Mouse (Mus musculus): ENCODE data around the gene Catspere2. TPM values are rescaled to one million over a fixed set of nuclear protein-coding genes. Genes with fewer than 3 reads are reported as not detected.
"Not testable (repeated sequence)": the region's sequence is repeated elsewhere in the genome, so short reads cannot be mapped to it uniquely, and the experiment has no call there.

The Catspere2 gene
- polyA plus RNA-seq (2015; fragmentation: Nextera tagmentation; extraction: Ambion mirVana): not detected in 2 replicates

DNA sequence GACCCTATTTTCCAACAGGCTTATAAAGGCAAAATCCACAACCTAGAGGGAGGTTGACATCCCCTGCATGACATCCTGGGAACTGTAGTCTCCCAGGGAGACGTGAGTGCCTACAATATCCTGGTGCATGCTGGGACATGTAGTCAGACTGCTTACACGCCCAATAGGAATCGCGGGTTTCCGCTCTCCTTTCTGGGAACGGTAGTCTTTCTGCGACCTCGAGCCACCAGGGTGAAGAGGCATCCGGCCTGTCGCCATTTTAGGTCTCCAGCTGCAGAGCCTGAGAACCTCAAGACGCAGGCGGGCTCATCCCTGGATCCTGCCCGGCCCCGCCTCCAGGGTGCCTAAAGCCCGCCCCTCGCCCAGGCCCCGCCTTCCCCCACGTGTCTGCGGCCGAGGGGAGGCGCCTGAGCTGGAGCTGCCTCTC is at the start of gene Catspere2:
Catspere2 (plus strand) TSS at position 400 of the 427 bp plus-strand sequence.
- not testable (repeated sequence) for H3K9me3 ChIP-seq (replicated peaks; ENCODE audit: control insufficient read depth, low read length); H3K36me3 ChIP-seq (ENCODE audit: control insufficient read depth, insufficient read depth); H3K4me1 ChIP-seq (ENCODE audit: control insufficient read depth, low read depth, low read length); H3K27me3 ChIP-seq (ENCODE audit: control insufficient read depth, insufficient read depth, low read depth, low read length); H3K27ac ChIP-seq (ENCODE audit: low read length)
- H3K4me2 ChIP-seq (ENCODE audit: low read depth, low read length): peak within 1 kb of the TSS; percentile 73
- peak; percentile 95 for ATAC-seq (ENCODE audit: low read depth)
- peak within 1 kb of the TSS; percentile 50; the same call in 1 of the 2 replicates for H3K9ac ChIP-seq (ENCODE audit: low read depth, low read length)
- under 1% methylated on average over 21 of the region's 21 CpGs for WGBS (ENCODE audit: insufficient replicate concordance)
- H3K4me3 ChIP-seq (ENCODE audit: low read depth, low read length): peak within 1 kb of the TSS; percentile 60

DNA sequence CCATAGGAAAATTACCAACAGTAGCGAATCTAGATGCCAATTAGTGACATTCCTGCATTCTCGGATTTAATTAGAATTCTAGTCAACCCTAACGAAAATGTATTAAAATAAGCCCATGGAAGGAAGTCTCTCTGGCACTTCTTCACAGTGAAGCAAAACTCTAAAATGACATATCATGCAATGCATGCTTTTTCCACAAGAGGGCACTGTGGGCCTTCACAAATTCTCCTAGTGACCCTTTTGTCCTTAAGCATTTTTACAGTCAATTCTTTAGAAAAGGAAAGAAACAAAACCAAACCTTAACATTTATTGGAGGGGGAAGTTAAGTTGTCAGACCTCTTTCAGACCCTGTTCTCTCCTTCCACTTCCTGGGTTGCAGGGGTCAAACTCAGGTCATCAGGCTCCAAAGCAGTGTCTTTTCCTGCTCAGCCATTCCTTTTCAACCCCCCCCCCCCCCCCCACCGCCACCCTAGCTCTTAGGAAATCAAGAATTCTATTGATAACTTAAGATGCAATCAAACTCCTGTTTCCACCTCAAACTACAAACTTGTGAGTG is 42.7 kb upstream of the Catspere2 start:
- not testable (repeated sequence) for H3K4me2 ChIP-seq (ENCODE audit: low read depth, low read length); H3K4me3 ChIP-seq (ENCODE audit: low read depth, low read length); H3K4me1 ChIP-seq (ENCODE audit: control insufficient read depth, low read depth, low read length); H3K27me3 ChIP-seq (ENCODE audit: control insufficient read depth, insufficient read depth, low read depth, low read length); H3K9me3 ChIP-seq (replicated peaks; ENCODE audit: control insufficient read depth, low read length); H3K27ac ChIP-seq (ENCODE audit: low read length); ATAC-seq (ENCODE audit: low read depth); H3K9ac ChIP-seq (ENCODE audit: low read depth, low read length); H3K36me3 ChIP-seq (ENCODE audit: control insufficient read depth, insufficient read depth)
- WGBS (ENCODE audit: insufficient replicate concordance): 4% methylated on average over 2 of the region's 4 CpGs

DNA sequence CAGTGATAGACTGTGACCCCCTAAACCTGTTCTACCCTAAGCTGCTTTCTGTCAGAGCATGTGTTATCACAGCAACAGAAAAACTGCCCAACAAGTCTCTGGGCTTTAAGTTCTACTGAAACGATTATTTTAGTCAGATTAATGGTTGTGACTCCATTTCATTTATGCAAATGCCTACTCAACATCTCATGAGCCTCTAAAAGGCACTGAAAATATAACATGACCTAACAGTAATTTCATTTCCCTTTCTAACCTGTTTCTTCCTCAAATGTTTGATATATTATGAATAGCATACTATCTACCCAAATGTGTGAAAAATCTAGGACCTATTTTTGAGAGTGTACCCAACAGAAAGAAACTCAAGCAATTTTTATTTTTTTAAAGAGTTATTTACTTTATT is 1.9 kb upstream of the Catspere2 start:
- 52% methylated on average over 1 of the region's 1 CpGs for WGBS (ENCODE audit: insufficient replicate concordance)
- no peak overlapping the region for H3K9ac ChIP-seq (ENCODE audit: low read depth, low read length)
- no peaks in the 10 kb centered on the region for H3K36me3 ChIP-seq (ENCODE audit: control insufficient read depth, insufficient read depth)
- H3K4me3 ChIP-seq (ENCODE audit: low read depth, low read length): no peak overlapping the region
- H3K4me2 ChIP-seq (ENCODE audit: low read depth, low read length): no peak overlapping the region
- H3K9me3 ChIP-seq (replicated peaks; ENCODE audit: control insufficient read depth, low read length): no peaks in the 10 kb centered on the region
- no peak overlapping the region for H3K27ac ChIP-seq (ENCODE audit: low read length)
- no peaks in the 10 kb centered on the region; the same call in 1 of the 2 replicates for H3K4me1 ChIP-seq (ENCODE audit: control insufficient read depth, low read depth, low read length)
- H3K27me3 ChIP-seq (ENCODE audit: control insufficient read depth, insufficient read depth, low read depth, low read length): no peaks in the 10 kb centered on the region
- ATAC-seq (ENCODE audit: low read depth): no peak

DNA sequence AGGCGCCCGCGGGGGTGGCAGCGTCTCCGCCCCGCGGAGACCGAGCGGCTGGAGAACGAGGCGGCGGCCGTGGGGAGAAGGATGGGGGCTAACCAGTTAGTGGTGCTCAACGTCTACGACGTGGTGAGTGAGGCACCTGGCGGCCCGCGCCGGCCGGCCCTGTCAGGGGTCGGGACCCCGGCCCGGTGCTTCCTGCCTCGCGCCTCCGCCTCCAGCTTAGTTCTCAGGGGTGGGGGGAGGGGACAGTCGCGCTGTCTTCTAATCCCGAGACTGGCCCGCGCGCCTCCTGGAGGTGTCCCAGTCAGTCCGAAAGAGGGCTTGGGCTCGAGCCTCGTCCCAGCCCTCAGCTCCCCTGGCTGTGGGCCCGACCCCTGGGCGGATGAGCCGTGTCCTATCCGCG is 359 bp downstream of the Catspere2 start:
- not testable (repeated sequence) for H3K9me3 ChIP-seq (replicated peaks; ENCODE audit: control insufficient read depth, low read length); H3K27ac ChIP-seq (ENCODE audit: low read length); H3K27me3 ChIP-seq (ENCODE audit: control insufficient read depth, insufficient read depth, low read depth, low read length); H3K36me3 ChIP-seq (ENCODE audit: control insufficient read depth, insufficient read depth); H3K4me1 ChIP-seq (ENCODE audit: control insufficient read depth, low read depth, low read length)
- H3K4me2 ChIP-seq (ENCODE audit: low read depth, low read length): peak overlapping the region; percentile 73
- peak overlapping the region; percentile 60 for H3K4me3 ChIP-seq (ENCODE audit: low read depth, low read length)
- peak overlapping the region; percentile 50; the same call in 1 of the 2 replicates for H3K9ac ChIP-seq (ENCODE audit: low read depth, low read length)
- 0% methylated on average over 27 of the region's 41 CpGs for WGBS (ENCODE audit: insufficient replicate concordance)
- ATAC-seq (ENCODE audit: low read depth): peak; percentile 30

DNA sequence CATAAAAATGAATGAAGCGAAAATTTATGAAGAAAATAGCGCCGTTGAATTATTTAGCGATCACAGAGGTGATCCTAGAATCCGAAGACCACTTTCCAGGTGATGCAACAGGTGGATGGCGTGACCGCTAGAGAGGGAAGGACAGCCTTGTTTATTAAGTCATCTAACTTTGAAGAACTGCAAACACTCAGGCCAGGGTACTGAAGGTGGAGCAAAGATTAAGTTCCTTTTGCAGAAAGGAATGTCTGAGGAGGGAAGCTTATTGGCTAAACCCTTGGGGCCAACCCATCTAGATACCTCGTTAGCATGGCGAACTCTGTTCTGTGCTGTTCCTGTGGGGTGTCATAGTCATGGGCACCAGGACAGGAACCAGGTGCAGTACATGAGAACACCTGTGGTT is 983 bp downstream of the Catspere2 start:
- 54% methylated on average over 9 of the region's 9 CpGs for WGBS (ENCODE audit: insufficient replicate concordance)
- no peaks in the 10 kb centered on the region for H3K27me3 ChIP-seq (ENCODE audit: control insufficient read depth, insufficient read depth, low read depth, low read length)
- no peak overlapping the region for H3K27ac ChIP-seq (ENCODE audit: low read length)
- H3K4me2 ChIP-seq (ENCODE audit: low read depth, low read length): peak overlapping the region; percentile 43
- ATAC-seq (ENCODE audit: low read depth): no peak
- H3K4me3 ChIP-seq (ENCODE audit: low read depth, low read length): no peak overlapping the region
- no peaks in the 10 kb centered on the region; the same call in 1 of the 2 replicates for H3K4me1 ChIP-seq (ENCODE audit: control insufficient read depth, low read depth, low read length)
- H3K36me3 ChIP-seq (ENCODE audit: control insufficient read depth, insufficient read depth): no peaks in the 10 kb centered on the region
- no peaks in the 10 kb centered on the region for H3K9me3 ChIP-seq (replicated peaks; ENCODE audit: control insufficient read depth, low read length)
- H3K9ac ChIP-seq (ENCODE audit: low read depth, low read length): no peak overlapping the region

GRCm38 (mm10) chr1:177987476-177987875 is 4.3 kb downstream of the Catspere2 start:
- WGBS (ENCODE audit: insufficient replicate concordance): 64% methylated on average over 1 of the region's 1 CpGs

DNA sequence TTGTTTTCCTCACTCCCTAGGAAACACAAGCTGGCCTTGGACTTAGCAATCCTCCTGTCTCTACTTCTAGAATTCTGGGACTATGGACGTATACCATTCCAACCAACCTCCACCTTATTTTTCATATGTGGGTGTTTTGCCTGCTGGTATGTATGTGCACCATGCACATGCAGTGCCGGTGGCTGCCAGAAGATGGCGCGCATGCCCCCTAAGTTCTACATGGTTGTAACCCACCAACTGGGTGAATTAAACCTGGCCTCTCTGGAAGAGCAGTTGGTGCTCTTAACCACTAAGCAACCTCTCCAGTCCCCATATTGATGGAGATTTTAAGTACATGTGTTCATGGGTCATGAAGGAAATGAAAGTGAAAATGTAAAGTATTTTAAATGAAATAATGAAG is 89.6 kb downstream of the Catspere2 start:
- not testable (repeated sequence) for H3K36me3 ChIP-seq (ENCODE audit: control insufficient read depth, insufficient read depth); H3K9me3 ChIP-seq (replicated peaks; ENCODE audit: control insufficient read depth, low read length); H3K4me3 ChIP-seq (ENCODE audit: low read depth, low read length); H3K4me1 ChIP-seq (ENCODE audit: control insufficient read depth, low read depth, low read length); H3K9ac ChIP-seq (ENCODE audit: low read depth, low read length); ATAC-seq (ENCODE audit: low read depth); H3K4me2 ChIP-seq (ENCODE audit: low read depth, low read length); H3K27me3 ChIP-seq (ENCODE audit: control insufficient read depth, insufficient read depth, low read depth, low read length); H3K27ac ChIP-seq (ENCODE audit: low read length)
- 36% methylated on average over 4 of the region's 4 CpGs for WGBS (ENCODE audit: insufficient replicate concordance)

More at GRCm38 (mm10) chr1:177987476-177987875, 4.3 kb downstream of the Catspere2 start:
- H3K4me3 ChIP-seq (ENCODE audit: low read depth, low read length); ATAC-seq (ENCODE audit: low read depth); H3K27ac ChIP-seq (ENCODE audit: low read length); H3K4me1 ChIP-seq (ENCODE audit: control insufficient read depth, low read depth, low read length); H3K9ac ChIP-seq (ENCODE audit: low read depth, low read length); H3K27me3 ChIP-seq (ENCODE audit: control insufficient read depth, insufficient read depth, low read depth, low read length); H3K36me3 ChIP-seq (ENCODE audit: control insufficient read depth, insufficient read depth); H3K4me2 ChIP-seq (ENCODE audit: low read depth, low read length); H3K9me3 ChIP-seq (replicated peaks; ENCODE audit: control insufficient read depth, low read length): not testable (repeated sequence)

- H3K4me1 ChIP-seq (ENCODE audit: control insufficient read depth, low read depth, low read length); H3K9ac ChIP-seq (ENCODE audit: low read depth, low read length); H3K4me3 ChIP-seq (ENCODE audit: low read depth, low read length); H3K4me2 ChIP-seq (ENCODE audit: low read depth, low read length); H3K36me3 ChIP-seq (ENCODE audit: control insufficient read depth, insufficient read depth); H3K9me3 ChIP-seq (replicated peaks; ENCODE audit: control insufficient read depth, low read length); H3K27me3 ChIP-seq (ENCODE audit: control insufficient read depth, insufficient read depth, low read depth, low read length); H3K27ac ChIP-seq (ENCODE audit: low read length); ATAC-seq (ENCODE audit: low read depth): not testable (repeated sequence)
Measured at GRCm38 (mm10) chr1:178097865-178098264, 114.6 kb downstream of the Catspere2 start.

GRCm38 (mm10) chr1:178108514-178108913 is 125.3 kb downstream of the Catspere2 start:
- not testable (repeated sequence) for H3K4me1 ChIP-seq (ENCODE audit: control insufficient read depth, low read depth, low read length); H3K4me3 ChIP-seq (ENCODE audit: low read depth, low read length); H3K36me3 ChIP-seq (ENCODE audit: control insufficient read depth, insufficient read depth); H3K27me3 ChIP-seq (ENCODE audit: control insufficient read depth, insufficient read depth, low read depth, low read length); H3K27ac ChIP-seq (ENCODE audit: low read length); H3K9ac ChIP-seq (ENCODE audit: low read depth, low read length); H3K4me2 ChIP-seq (ENCODE audit: low read depth, low read length); H3K9me3 ChIP-seq (replicated peaks; ENCODE audit: control insufficient read depth, low read length)
- 25% methylated on average over 1 of the region's 1 CpGs for WGBS (ENCODE audit: insufficient replicate concordance)
- peak; percentile 48 for ATAC-seq (ENCODE audit: low read depth)
